Mouse (Mus musculus) liver, adult 2 months (tissue): Measurements from ENCODE around the gene Plvap. TPM values are rescaled to one million over a fixed set of nuclear protein-coding genes. Genes with fewer than 3 reads are reported as not detected.

Experiments used
- DNase-seq: peaks from one replicate; pipeline ENCODE4 v3.0.0-alpha.2; 2011; ENCODE audit warnings: low read depth, low spot score; ENCODE audit errors: extremely low read depth
- H3K27ac ChIP-seq: fragments of 200-500 bp; replicated peaks from 2 replicates; pipeline ENCODE4 v1.5.1; 2012; ENCODE audit warnings: low read depth, mild to moderate bottlenecking, control low read depth, inconsistent platforms, low read length; ENCODE audit not compliant: insufficient read depth
- H3K27me3 ChIP-seq: fragments of 200-500 bp; 2 replicates; pipeline ENCODE4 v1.6.1; 2012; ENCODE audit warnings: mild to moderate bottlenecking, moderate library complexity, low read length, inconsistent platforms; ENCODE audit not compliant: control insufficient read depth, insufficient read depth
- H3K36me3 ChIP-seq: fragments of 200-500 bp; 2 replicates; pipeline ENCODE4 v1.6.1; 2012; ENCODE audit warnings: low read length, inconsistent platforms; ENCODE audit not compliant: control insufficient read depth, insufficient read depth
- H3K4me1 ChIP-seq: fragments of 200-500 bp; 2 replicates; pipeline ENCODE4 v1.6.1; 2011; ENCODE audit warnings: low read length; ENCODE audit not compliant: control insufficient read depth, insufficient read depth
- H3K4me3 ChIP-seq: fragments of 200-500 bp; 2 replicates; pipeline ENCODE4 v1.5.1; 2011; ENCODE audit warnings: low read depth, mild to moderate bottlenecking, control low read depth, low read length, moderate library complexity; ENCODE audit not compliant: insufficient read depth
- H3K79me2 ChIP-seq: fragments of 200-500 bp; 2 replicates; pipeline ENCODE4 v1.6.1; 2012; ENCODE audit warnings: inconsistent platforms, mild to moderate bottlenecking, low read length, moderate library complexity; ENCODE audit not compliant: control insufficient read depth, insufficient read depth
- H3K9ac ChIP-seq: fragments of 200-500 bp; 2 replicates; pipeline ENCODE4 v1.6.1; 2012; ENCODE audit warnings: low read depth, mild to moderate bottlenecking, control low read depth, inconsistent platforms, low read length
- CTCF ChIP-seq: fragments of 200-500 bp; IDR thresholded peaks from 2 replicates; pipeline ENCODE4 v1.5.1; 2011; ENCODE audit warnings: low read depth, low read length, control low read depth
- POLR2A ChIP-seq: fragments of 200-500 bp; IDR thresholded peaks from 2 replicates; pipeline ENCODE4 v1.6.1; 2011; ENCODE audit warnings: low read length, control low read depth; ENCODE audit not compliant: insufficient read depth; ENCODE audit errors: extremely low read depth
- WGBS: fragments of 180-500 bp; shearing (Covaris S2); methylation state at CpG from one replicate; pipeline ENCODE4 v1.1.7; 2018; 5-methylcytosine and 5-hydroxymethylcytosine counted together
- polyA plus RNA-seq: library from polyadenylated mRNA; depleted of rRNA; stranded (reverse); fragments of >200 nt; gene quantifications from 2 replicates; pipeline ENCODE4 v1.2.3, GENCODE M21; 2012
- total RNA-seq: library from RNA; depleted of rRNA; stranded (reverse); fragments of >200 nt; gene quantifications from 2 replicates; pipeline ENCODE4 v1.2.3, GENCODE M21; 2014

Gene Plvap
- total and polyA plus RNA-seq, 2 experiments = 15.3 to 128 TPM

DNA sequence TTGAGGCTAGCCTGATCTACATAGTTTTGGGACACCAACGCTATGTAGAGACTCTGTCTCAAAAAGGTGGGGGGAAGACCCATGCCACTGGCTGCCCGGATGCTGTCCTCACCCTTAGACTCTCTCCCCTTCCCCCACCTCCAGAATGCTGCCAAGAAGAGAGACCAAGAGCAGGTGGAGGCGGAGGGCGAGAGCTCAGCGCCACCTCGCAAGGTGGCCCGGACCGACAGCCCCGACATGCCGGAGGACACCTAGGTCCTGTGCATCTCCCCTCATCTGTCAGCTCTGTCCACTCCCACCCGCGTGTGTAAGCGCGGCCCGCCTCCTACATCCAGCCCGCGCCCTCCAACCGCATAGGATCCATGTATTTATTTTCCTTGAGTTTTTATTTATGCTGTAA is 37.2 kb downstream of the Plvap start:
- Histone ChIP-seq H3K9ac (no peak overlapping the region), H3K27ac (no peak overlapping the region), H3K27me3 (no peaks in the 10 kb centered on the region), H3K79me2 (peaks cover 9% of the 10 kb centered on the region; the same call in 1 of the 2 replicates), H3K4me1 (peaks cover 6% of the 10 kb centered on the region), H3K36me3 (no peaks in the 10 kb centered on the region), H3K4me3 (no peak overlapping the region)
- TF ChIP-seq POLR2A = no peak
- TF ChIP-seq CTCF = no peak
- DNase-seq = no peak
- 94% methylated on average over 18 of the region's 18 CpGs for WGBS

DNA sequence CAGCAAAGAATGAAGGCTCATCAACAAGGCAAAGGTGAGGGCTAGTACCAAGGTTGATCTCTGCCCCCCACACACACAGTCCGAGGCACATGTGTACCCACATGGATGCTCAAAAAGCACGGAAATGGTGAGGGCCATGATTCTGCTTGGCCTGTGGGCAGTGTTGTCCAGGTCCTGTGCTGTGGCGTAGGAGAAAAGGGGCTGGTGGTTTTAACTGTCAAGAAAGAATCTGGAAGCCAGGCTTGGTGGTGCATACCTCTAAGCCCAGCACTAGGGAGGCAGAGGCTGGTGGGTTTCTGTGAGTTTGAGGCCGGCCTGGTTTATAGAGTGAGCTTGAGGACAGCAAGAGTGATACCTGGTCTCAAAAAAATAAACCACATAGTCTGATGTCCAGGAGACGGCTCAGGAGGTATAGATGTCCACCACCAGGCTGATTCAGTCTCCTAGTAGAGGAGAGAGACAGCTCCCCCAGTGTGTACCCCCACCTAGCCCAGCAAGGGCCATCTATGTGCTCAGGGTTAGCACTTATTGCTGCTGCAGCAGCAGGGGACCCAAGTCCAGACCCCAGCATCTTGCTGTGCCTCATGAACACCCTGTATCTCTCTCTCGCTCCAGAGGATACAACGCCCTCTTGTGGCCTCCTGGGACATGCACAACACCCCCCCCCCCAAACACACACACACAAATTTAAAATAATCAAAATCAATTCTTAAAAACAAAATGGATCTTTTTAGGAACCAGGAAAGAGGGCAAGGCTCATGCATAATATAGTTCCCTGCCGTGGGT is 38.8 kb downstream of the Plvap start:
- no peak overlapping the region for H3K27ac ChIP-seq
- no peak for DNase-seq
- no peak overlapping the region for H3K9ac ChIP-seq
- TF ChIP-seq POLR2A (no peak), CTCF (peak; percentile 41; the same call in 1 of the 2 replicates)
- H3K36me3 ChIP-seq = no peaks in the 10 kb centered on the region
- H3K4me3 ChIP-seq = no peak overlapping the region
- WGBS = 92% methylated on average over 8 of the region's 8 CpGs
- peaks cover 6% of the 10 kb centered on the region for H3K4me1 ChIP-seq
- peaks cover 13% of the 10 kb centered on the region; the same call in 1 of the 2 replicates for H3K79me2 ChIP-seq
- H3K27me3 ChIP-seq = no peaks in the 10 kb centered on the region

DNA sequence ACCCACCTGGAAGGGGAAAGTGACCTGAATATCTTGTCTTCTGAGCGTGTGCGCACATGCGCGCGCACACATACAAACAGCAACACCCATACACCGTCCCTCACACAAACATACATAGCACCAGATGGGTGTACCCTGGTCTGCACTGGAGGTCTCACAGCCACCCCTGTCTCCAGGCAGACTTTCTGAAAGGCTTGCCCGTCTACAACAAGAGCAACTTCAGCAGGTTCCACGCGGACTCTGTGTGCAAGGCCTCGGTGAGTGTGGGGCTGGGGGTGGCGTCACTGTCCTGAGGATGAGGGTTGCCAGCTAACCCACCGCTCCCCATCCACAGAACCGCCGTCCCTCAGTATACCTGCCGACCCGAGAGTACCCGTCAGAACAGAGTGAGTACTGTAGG is 39.7 kb downstream of the Plvap start:
- Histone ChIP-seq H3K27ac (no peak overlapping the region), H3K79me2 (peaks cover 13% of the 10 kb centered on the region; the same call in 1 of the 2 replicates), H3K36me3 (no peaks in the 10 kb centered on the region), H3K27me3 (no peaks in the 10 kb centered on the region), H3K4me1 (peaks cover 6% of the 10 kb centered on the region), H3K9ac (no peak overlapping the region), H3K4me3 (no peak overlapping the region)
- 96% methylated on average over 17 of the region's 17 CpGs for WGBS
- TF ChIP-seq POLR2A = no peak
- TF ChIP-seq CTCF = no peak
- no peak for DNase-seq

DNA sequence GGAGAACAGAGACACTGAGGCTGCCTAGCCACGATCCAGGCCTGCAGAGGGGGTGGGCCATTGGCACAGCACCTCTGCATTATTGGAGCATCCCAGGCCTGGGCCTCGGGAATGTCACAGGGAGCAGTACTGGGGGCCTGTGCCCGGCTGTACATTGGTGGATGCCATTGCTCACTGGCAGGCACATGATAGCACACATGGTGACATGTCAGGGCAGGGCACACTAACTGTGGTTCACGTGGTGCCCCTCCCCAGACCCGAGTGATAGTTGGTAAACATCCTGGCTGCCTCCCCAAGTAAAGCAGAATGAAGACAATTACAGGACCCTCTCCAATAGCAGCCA is 40.7 kb downstream of the Plvap start:
- no peak overlapping the region for H3K4me3 ChIP-seq
- no peaks in the 10 kb centered on the region for H3K36me3 ChIP-seq
- 78% methylated on average over 5 of the region's 5 CpGs for WGBS
- H3K4me1 ChIP-seq = peaks cover 6% of the 10 kb centered on the region
- H3K79me2 ChIP-seq = peaks cover 13% of the 10 kb centered on the region; the same call in 1 of the 2 replicates
- TF ChIP-seq CTCF (no peak), POLR2A (no peak)
- no peak for DNase-seq
- no peaks in the 10 kb centered on the region for H3K27me3 ChIP-seq
- H3K27ac ChIP-seq = no peak overlapping the region
- no peak overlapping the region for H3K9ac ChIP-seq

DNA sequence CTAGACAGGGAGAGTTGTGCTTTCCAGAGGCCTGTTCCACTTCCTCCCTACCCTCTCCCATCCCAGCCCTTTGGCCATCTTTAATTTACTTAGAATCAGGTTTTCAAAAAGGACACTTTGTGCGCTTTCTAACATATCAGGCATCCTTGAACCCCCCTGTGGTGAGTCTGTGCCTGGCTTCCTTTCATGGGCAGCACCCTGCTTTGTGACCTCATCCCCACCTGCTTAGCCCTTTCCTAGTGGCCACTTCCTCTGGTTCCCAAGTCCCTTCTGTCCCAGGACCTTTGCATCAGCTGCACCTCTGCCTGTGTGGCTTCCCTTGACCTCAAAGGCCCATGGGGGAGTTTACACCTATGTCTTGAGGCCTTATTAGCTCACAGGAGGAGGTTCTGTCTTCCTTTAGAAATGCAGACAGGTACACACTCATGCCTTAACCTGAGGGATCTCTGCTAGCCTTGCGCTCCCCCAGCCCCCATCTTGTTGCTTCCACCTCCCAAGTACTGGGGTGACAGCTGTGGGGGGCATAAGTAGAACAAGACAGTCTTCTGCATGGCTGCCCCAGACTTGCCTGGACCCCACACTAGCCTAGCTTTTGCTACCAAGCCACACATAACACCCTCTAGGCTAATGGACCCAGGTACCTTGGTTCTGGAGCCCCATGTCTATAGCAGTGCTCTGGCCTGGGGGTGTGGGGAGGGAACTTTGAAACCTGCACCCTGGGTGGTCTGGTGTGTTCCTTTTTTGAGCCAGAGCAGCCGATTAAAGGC is 41.2 kb downstream of the Plvap start:
- DNase-seq = no peak
- peaks cover 11% of the 10 kb centered on the region for H3K4me1 ChIP-seq
- TF ChIP-seq POLR2A (no peak), CTCF (no peak)
- peaks cover 13% of the 10 kb centered on the region; the same call in 1 of the 2 replicates for H3K79me2 ChIP-seq
- H3K27me3 ChIP-seq = no peaks in the 10 kb centered on the region
- no peak overlapping the region for H3K27ac ChIP-seq
- whole genome bisulfite sequencing = 87% methylated on average over 3 of the region's 3 CpGs
- no peak overlapping the region; the same call in 1 of the 2 replicates for H3K9ac ChIP-seq
- H3K4me3 ChIP-seq = no peak overlapping the region
- H3K36me3 ChIP-seq = no peaks in the 10 kb centered on the region

DNA sequence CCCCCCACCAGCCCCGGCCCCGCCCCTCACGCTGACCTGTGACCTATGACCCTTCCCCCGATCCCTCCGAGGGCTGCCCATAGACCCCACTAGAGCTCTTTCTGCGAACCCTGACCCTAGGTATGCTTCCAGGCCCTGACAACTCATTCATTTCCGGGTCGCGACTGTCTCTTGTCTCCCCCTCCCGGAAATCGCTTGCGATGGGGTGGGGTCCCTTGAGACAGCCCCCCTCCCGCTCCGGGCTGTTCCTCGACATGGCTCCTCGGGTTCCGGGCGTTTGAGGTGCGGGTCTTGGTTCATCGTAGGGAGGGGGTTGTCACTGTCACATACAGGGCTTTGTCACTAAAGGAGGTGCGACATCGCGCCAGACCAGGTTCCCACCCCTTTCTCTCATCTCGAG is 42.1 kb downstream of the Plvap start:
- 1% methylated on average over 24 of the region's 24 CpGs for WGBS
- peaks cover 13% of the 10 kb centered on the region; the same call in 1 of the 2 replicates for H3K79me2 ChIP-seq
- H3K9ac ChIP-seq = peak overlapping the region; percentile 92
- H3K4me3 ChIP-seq = peak overlapping the region; percentile 86
- H3K4me1 ChIP-seq = peaks cover 10% of the 10 kb centered on the region; the same call in 1 of the 2 replicates
- H3K27ac ChIP-seq = no peak overlapping the region; the same call in 1 of the 2 replicates
- DNase-seq = peak; percentile 40
- no peaks in the 10 kb centered on the region for H3K27me3 ChIP-seq
- no peaks in the 10 kb centered on the region for H3K36me3 ChIP-seq
- TF ChIP-seq CTCF = no peak
- no peak for TF ChIP-seq POLR2A
